Mouse (Mus musculus): Measurements from ENCODE around the gene Mapk13.

The Mapk13 gene

DNA sequence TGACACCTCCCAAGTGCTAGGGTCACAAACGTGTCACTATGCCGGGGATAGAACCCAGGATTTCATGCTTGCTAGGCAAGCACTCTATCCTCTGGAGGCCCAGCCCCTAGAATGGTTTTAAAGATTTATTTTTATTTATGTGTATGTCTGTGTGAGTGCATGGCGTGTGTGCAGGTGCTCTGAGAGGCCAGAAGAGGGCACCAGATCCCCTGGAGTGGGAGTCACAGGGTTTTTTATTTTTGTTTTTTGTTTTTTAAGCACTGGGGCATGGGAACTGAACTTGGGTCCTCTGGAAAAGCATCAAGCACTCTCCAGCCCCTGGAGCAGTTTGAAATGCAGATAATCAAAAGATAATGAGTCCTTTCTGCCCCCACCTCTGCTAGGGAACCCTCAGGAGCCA lies 7.7 kb downstream of the Mapk13 start:
- no peak for DNase-seq

DNA sequence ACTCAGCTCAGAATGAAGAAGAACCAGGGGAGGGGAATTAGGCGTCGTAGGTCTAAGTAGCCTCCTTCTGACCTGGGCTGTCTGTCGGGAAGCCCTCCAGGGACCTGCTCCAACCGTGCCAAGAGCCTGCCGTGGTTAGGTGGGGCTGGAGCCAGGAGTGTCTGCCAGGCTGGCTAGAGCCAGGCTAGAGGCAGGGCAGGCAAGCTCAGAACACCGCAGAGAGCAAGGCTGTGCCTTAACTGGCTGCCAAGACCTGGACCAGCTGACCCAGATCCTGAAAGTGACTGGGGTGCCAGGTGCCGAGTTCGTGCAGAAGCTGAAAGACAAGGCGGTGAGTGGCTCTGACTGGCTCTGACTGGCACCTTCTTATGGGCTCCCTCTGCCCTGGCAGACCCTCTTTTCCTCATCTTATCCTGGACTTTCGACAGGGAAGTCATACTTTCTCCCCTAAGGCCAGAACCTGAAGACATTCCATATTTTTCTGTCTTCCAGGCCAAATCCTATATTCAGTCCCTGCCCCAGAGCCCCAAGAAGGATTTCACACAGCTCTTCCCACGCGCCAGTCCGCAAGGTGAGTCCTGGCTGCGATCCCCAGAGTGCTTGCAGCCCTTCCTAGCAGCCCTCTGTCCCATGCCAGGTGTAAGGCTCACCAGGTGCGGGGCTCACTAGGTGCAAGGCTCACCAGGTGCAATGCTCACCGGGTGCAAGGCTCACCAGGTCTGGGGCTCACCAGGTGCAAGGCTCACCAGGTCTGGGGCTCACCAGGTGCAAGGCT lies 8.3 kb downstream of the Mapk13 start:
- no peak for DNase-seq

DNA sequence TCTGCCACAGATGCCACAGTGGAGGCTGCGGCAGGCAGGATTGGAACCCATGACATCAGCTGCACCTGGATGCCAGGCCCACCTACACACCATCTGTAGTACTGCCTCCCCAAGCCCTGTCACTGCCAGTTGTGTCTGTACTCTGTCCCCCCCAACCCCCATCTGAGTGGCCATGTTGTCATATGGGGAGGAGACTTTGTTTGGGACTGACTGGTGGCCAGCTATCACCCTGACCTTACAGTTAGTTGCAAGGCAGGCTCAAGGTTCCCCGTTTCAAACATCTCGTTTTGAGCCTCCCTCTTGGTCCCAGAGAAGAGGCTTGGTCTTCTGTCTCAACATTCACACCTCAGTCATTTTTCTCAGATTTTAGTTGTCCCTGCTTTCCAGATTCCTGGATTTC lies 10.6 kb downstream of the Mapk13 start:
- no peak for DNase-seq

DNA sequence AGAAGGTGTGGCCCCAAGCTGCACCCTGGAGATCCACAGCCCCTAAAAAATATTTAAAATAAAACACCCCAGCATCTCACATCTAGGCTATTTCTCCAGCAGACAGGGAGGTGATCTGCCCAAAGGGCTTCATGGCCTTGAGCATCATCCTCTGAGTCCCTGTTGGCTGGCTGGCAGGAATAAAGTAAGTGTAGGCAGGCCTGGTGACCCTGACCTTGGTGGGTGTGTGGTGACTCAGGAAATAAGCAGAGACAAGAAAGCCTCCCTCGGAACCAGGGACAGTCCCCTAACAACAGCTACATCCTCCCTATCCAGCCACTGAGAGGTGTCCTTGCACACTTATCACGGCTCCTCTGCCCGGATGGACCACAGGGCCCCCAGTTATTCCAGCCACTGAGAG lies 11.7 kb downstream of the Mapk13 start:
- DNase-seq = no peak

DNA sequence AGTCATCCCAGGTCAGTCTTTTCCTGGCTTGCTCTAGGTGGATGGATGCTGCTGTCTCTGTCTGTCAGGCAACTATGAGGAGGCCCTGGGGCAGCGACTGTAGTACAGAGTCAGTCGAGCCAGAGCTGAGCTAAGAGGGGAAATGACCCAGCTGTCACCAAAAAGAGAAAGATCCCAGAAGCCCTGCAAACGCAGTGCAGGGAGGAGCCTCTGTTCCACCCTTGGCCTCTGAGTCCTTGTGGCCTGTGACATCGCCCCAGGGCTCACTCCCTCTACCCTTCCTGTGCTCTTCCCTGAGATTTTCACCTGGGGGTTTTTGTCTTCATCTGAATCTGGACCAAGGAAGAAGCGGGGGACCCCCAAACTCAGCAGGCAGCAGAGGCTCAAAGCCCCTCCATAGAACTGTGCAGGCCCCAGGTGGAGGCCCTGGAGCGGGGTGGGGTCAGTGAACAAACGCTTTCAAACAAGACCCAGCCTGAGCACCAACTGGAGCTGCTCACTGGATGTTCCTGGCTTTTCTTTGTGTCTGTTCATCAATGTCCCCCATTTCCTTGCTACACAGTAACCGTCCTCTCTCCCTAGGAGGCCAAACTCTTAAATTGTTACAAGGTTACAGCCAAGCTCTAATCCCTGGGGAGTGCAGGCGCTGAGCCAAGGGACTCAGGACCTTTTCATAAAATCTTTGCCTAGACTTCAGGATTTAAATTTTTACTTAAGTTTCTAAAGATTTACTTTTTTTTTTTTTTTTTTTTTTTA lies 12.4 kb downstream of the Mapk13 start:
- DNase-seq = peak; percentile 50 to 58

DNA sequence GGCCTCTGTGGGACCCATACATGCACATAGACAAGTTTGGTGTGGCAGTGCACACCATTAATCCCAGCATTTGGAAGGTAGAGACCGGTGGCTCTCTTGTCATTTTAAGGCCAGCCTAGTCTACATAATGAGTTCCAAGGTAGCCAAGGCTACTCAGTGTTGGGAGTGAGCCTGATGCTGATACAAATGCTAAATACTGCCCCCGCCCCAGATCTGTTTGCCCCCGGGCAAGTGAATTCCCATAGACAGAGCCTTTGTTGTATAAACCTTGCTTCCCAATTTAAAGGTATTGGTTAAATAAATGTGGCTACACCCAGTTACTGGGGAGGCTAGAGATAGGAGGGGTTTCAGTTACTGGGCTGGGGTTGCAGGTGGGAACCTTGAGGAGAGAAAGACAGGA lies 15.9 kb downstream of the Mapk13 start:
- DNase-seq = no peak

DNA sequence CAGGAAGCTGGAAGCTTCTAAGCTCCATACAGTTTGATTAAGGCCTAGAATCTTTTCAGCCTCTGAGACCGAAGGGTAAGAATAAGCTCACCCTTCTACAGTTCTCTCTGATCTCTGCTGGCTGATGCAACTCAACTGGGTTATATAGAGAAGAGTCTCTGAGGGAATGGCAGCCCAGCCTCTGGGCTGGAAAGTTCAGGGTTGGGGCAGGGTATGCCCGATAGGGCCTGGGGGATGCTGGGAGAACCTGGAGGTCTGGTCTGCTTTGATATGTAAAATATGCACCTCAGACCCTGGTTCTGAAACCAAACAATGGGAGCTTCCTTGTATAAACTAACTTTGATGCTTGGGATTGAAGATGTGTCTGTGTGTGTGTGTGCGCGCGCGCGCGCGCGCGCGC lies 18.4 kb downstream of the Mapk13 start:
- no peak for DNase-seq

DNA sequence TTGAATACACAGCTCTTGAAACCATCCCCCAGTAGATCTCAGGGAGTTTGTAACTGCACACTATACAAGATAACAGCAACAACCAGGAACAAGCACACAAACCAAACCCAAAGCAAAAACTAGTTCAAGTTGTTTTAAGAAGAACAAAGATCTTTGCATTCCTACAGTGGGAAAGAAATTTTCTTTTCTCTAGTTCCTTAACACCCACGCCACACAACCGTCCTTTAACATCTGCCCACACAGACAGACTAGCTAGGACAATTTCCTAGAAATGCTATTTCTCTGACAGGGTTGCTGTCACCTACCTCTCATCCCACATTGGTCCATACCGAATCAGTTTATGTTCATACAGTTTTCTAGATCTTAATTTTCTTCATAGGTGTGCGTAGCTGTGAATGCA lies 27.9 kb downstream of the Mapk13 start:
- no peak for DNase-seq

DNA sequence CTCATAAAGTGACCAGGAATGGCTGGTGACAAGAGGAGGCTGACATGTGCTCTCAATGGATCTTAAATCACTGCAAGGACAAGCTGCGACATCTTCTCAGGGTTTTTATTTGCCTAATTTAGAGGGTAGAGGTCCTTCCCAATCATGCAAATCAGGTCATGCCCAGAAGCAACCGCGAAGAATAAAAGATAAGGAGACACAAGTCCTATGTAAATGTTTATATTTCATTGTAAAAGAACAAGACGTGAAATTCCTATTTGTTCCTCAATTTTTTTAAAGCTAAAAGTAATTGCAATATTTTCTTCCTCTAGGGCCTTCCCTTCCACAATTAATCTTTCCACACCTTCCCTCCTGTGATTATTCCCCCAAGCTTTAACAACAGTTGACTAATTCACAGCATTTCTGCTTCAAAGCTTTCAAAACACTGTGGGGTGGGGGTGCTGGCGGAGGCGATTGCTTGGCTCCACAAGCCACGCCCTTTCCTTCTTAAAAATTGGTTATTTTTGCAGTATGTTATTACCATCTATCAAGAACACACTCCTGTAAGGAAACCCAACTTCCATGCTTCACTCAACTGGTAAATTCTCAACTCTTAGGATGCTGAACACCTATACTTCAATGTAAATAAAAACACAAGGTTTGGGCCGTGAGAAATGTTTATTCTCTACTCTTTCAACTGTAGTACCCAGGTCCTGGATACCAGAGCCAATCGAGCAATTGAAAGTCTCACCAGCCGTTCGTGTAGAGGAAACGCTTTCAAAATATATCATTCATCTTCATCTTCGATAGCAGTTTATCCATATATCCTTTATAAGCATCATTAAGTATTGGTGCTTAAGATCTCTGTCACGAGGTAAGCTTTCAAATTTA lies 30.4 kb downstream of the Mapk13 start:
- DNase-seq = peak; percentile 41 to 62

DNA sequence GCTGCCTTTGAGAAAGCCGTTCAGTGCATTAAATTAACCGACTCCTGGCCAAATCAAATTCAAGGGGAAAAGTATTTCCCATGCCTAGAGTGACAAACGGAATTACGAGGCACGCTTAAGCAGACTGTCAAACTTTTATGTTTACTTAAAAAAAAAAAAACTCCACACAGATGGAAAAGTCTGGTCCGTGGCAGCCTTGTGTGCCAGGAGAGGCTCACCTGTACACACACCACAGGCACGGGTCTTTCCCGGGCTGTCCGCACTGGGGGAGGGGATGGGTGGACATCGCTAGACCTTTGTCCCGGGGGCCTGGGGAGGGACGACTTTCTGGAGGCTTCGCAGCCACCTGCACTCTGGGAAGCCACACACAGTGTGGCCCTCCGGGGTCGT lies 31.2 kb downstream of the Mapk13 start:
- DNase-seq = peak in 1 of 2 experiments; percentile 64

DNA sequence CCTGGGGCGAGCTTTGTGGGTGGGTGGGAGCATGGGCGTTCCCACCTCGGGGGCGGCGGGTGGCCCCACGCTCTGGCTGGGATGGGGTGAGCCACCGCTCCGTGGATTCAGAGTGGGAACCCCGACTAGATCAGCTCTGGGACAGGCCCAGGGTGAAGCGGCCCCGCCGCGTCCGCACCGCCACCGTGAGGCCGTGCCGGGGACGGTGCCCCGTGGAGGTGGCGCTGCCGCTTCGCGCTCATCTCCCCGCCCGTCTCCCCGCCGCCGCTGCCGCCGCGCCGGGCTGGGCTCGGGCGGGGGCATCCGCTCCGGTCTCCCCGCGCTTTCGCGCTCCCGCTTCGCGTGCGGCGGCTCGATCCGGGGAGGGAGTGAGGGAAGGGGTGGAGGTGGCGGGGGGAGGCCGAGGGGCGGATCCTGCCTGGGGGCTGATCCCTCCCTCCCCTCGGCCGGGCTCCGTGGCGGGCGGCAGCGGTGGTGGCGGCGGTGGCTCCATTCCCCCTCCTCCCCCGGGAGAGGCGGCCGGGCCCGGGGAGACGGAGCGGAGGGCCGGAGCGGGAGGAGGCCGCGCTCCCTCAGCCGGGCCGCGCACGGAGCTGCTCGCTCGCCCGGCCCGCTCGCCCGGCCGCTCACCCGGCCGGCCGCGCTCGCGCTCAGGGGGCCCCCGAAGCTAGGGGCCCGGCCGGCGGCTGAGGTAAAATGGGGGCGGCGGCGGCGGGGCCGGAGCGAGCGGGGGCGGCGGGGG lies 31.7 kb downstream of the Mapk13 start, which contains the start of gene Brpf3:
Gene Brpf3, plus strand, starts transcription at position 420 of the 742 bp plus-strand sequence.
- peak; percentile 84 to 90 for DNase-seq

DNA sequence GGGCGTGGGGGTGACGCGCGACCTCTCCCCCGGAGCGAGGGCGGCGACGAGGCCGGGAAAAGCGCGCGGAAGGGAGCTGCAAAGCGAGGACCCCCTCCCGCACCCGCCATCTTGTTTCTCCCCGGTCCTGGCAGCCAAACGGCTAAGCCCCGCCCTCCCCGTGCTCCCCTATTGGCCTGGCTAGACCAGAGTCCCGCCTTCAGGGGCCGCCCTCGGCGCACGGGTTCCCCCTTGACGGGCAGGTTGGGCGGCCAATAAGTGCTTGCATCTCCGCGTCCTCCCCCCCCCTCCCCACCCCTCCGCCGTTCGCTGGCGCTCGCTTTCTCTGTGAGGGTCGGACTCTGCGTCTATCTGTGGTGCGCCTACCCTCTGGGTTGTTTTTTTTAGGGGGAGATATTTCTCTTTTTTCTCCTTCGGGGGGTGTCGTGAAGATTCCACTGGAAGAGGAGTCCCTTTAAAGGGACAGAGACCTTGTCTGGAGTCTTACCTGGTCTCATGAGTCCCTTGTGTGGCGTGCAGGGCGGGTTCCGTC lies 32.4 kb downstream of the Mapk13 start:
- peak; percentile 100 for DNase-seq

DNA sequence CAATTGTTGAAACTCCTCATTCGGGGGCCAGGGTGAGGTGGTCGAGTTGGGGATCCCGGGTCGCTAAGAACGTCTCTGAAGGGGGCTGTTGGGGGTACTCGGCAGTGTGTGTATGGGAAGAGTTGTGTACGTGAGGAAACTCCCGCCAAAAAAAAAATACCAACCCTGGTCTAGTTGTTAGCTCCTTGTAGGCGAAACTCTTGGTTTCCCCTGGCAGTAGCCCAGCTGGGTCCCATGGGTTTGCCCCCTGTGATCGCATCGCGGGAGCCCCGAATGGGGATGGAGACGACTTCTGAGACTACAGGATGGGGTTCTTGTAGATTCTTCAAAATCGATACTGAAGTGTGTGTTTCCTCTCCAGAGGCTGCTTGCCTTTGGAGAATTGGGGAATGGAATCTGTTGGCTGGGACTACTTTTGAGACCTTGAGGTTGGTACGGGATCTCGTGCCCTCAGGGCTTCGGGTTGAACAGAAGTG lies 32.9 kb downstream of the Mapk13 start:
- peak in 1 of 2 experiments; percentile 29 for DNase-seq

DNA sequence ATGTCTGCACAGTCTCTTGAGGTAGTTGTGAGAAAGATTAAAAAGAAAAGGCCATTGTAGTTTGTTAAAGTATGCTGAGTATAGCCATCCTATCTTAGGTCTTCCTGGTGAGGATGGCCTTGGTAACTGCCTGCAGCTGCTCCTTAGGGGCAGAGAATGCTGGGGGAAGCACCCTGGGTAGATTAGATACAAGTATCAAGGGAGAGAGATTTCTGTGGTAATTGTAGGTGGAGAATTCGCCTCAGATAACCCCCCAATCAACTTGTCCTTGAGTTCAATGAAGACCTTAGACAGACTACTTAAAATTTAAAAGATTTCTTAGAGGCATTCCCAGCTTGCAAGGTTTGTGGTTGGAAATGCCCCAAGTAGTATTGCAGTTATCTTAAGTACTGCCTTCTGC lies 34.2 kb downstream of the Mapk13 start:
- DNase-seq = no peak

DNA sequence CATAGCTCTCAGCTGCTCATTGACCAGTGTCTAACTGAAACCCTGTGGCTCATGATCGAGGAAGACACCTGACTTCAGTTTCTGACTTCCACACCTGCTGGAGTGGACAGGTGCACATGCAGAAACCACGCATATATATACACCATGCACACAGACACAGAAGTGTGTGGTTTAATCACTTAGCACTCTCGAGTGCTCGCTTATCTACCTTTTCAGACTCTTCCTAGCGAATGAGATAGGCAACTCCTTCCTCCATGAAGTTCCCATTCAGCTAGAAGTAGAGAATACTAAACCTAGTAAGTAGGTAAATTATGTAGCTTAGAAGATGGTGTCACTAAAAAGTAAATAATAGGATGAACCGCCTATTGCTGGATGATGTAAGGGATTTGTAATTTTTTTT lies 35.9 kb downstream of the Mapk13 start:
- DNase-seq = no peak

DNA sequence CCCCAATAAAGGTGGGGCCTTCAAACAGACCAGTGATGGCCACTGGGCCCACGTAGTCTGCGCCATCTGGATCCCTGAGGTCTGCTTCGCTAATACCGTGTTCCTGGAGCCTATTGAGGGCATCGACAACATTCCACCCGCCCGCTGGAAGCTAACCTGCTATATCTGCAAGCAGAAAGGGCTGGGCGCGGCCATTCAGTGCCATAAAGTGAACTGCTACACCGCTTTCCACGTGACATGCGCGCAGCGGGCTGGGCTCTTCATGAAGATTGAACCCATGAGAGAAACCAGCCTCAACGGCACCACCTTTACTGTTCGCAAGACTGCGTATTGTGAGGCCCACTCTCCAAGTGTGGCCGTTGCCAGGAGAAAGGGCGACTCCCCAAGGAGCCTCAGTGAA lies 37.7 kb downstream of the Mapk13 start:
- DNase-seq = no peak

DNA sequence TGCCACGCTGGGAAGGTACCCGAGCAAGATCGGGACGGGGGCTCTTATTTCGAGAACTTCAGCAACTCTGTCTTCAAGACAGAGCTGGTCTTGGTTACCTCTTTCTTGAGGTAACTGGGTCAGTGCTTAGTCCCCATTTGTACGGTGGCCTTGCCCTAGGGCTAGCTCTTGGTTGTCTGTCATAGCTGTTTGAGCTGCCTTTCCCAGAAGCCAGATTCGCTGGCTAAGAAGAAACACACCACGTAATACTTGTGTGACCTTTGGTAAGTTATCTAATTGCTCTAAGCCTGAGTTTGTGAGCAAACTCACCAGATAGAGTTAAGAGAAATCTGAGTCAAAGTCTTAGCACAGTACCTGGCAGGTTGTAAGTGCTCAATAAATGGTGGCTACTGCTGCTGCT lies 39.6 kb downstream of the Mapk13 start:
- DNase-seq = no peak

DNA sequence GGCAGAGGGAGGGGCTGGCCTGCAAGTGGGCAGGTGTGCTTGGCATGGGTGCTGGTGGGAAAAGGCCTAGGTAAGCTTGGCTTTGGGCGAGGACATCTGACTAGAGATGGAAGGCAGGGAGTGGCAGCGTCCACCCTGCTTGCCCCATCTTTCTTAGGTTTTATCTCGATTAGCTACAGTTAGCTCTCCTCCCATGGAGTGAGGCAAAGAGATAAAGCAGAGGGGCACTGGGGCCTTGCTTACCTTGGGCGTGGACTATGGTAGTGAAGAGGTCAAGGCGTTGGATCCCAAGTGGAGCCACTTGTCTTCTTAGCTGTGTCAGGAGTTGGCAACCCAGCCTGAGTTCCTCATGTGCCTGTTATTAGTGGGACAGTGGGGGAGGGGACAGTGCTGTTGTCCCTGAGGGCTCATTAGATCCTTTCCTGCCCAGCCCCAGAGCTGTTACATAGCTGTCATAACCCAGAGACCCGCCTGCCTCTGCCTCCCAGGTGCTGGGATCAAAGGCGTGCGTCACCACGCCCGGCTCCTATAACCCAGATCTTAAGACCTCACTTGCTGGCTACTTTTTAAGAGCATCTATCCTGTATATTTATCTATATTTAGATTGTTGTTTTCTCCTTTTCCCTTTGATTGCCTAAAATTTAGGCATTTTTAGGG lies 40.2 kb downstream of the Mapk13 start:
- DNase-seq = no peak

DNA sequence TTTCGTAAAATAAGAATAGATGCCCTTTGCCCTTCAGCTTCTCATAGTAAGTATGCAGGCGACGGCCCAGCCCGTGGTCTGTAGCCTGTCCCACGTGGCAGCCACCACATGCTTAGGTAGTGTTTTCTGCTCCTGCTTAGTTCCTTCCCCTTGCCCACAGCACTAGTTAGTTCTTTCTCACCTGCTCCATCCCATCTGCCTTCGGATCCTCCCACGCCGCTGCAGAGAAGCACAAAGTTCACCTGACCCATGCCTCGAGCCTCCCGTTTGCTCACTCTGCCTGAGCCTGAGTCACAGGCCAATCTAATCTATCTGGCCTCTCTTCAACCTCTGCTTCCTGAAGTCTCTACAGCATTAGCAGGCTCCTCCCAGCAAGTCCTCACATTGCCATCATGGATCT lies 43.2 kb downstream of the Mapk13 start:
- no peak for DNase-seq

DNA sequence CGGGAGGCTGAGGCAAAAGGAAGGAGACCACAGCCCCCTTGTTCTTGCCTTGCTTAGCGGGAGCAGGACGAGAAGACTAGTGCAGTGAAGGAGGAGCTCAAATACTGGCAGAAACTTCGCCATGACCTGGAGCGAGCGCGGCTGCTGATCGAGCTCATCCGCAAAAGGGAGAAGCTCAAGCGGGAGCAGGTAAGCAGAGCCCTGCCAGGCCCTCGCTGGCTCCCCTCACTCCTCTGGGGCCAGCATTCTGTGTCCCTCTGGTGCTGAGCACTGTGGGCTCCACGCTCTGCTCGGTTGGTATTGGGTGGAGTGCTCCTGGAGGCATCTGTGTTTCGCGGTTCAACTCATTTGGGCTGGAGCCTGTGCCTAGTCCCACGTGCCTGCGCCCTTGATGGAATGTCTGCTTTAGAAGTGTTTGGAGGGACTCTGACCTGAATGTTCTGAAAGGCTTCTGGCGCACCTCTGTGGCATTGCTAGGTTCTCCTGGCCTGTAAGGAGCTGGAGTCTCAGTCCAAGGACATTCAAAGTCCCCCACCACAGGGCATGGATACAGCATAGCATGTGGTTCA lies 45.5 kb downstream of the Mapk13 start:
- no peak for DNase-seq

DNA sequence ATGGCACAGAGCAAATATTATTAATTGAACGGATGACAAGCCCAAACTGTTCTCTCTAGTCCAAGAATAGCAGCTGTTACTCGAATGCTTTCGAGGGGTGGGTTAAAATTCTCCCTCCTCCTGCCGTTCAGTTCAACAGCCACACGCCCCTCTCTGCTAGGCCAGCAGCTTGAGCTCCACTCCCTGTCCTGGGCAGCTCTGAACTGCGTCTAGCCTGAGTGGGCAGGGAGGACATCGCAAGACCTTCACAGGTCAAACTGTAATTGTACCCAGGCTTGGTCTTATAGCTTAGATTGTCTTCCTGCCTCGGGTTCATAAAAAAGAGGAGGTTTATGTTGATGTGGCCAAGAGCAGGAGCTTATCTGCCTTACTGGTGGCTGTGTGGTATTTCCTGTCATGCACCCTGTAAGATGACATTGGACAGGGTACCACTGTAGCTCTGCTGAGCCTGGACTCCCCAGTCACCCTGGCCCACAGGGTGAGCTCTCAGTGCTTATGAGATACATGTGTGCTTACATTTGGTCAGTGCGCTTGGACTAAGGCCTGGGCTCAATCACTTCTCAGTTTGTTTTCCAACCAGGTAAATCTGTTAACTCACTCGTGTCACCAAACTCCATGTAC lies 46.4 kb downstream of the Mapk13 start:
- no peak for DNase-seq
